Mouse (Mus musculus) liver, embryonic 14.5 days (tissue): Measurements from ENCODE around the gene Rnf152. TPM values are rescaled to one million over a fixed set of nuclear protein-coding genes. Genes with fewer than 3 reads are reported as not detected.

Experiments
- ATAC-seq: fragments of 200-750 bp; cut with Nextera tagmentation; 2 replicates; pipeline ENCODE4 v1.8.0; 2017; ENCODE audit warnings: moderate number of reproducible peaks, mild to moderate bottlenecking, moderate library complexity; ENCODE audit not compliant: insufficient read depth
- DNase-seq, 3 experiments: peaks; one replicate each; pipeline ENCODE4 v3.0.0-alpha.2; 2012 to 2013; ENCODE audit warnings: low read depth in 3 of 3, low spot score in 3 of 3
- H3K27ac ChIP-seq: fragments of 300-500 bp; sonication (generic); 2 replicates; pipeline ENCODE4 v1.5.1; 2014; ENCODE audit warnings: moderate library complexity, mild to moderate bottlenecking, control low read depth, inconsistent platforms
- H3K27me3 ChIP-seq: fragments of 300-500 bp; sonication (generic); 2 replicates; pipeline ENCODE4 v1.6.1; 2014; ENCODE audit warnings: mild to moderate bottlenecking, low read length, moderate library complexity; ENCODE audit not compliant: control insufficient read depth, insufficient read depth
- H3K36me3 ChIP-seq: fragments of 300-500 bp; sonication (generic); replicated peaks from 2 replicates; pipeline ENCODE4 v1.6.1; 2014; ENCODE audit warnings: low read depth; ENCODE audit not compliant: control insufficient read depth, insufficient read depth
- H3K4me1 ChIP-seq, 2 experiments: fragments of 200-500 bp in 1 of 2; fragments of 300-500 bp in 1 of 2; sonication (generic) in 1 of 2; replicated peaks; 2 replicates each; pipeline ENCODE4 v1.6.1; 2012 to 2014; ENCODE audit warnings: antibody characterized with exemption in 1 of 2, inconsistent platforms in 1 of 2, low read length in 1 of 2; ENCODE audit not compliant: control insufficient read depth in 2 of 2, insufficient read depth in 2 of 2
- H3K4me2 ChIP-seq: fragments of 300-500 bp; sonication (generic); 2 replicates; pipeline ENCODE4 v1.6.1; 2014; ENCODE audit warnings: low read depth, mild to moderate bottlenecking, control low read depth, moderate library complexity
- H3K4me3 ChIP-seq, 2 experiments: fragments of 200-500 bp in 1 of 2; fragments of 300-500 bp in 1 of 2; sonication (generic) in 1 of 2; 2 replicates each; pipeline ENCODE4 v1.5.1; 2012 to 2014; ENCODE audit warnings: low read depth in 2 of 2, low read length in 2 of 2, mild to moderate bottlenecking in 2 of 2, control low read depth in 1 of 2, inconsistent platforms in 1 of 2, moderate library complexity in 1 of 2; ENCODE audit not compliant: insufficient read depth in 1 of 2
- H3K9ac ChIP-seq: fragments of 300-500 bp; sonication (generic); replicated peaks from 2 replicates; pipeline ENCODE4 v1.6.1; 2014; ENCODE audit warnings: mild to moderate bottlenecking, control low read depth, moderate library complexity
- H3K9me3 ChIP-seq: fragments of 300-500 bp; sonication (generic); 2 replicates; pipeline ENCODE4 v1.6.1; 2016; ENCODE audit warnings: low read length, mixed read lengths; ENCODE audit not compliant: control insufficient read depth
- CTCF ChIP-seq: IDR thresholded peaks from 2 replicates; pipeline ENCODE4 v1.5.1; 2016; ENCODE audit warnings: antibody characterized with exemption, low read depth, control low read depth
- EP300 ChIP-seq: IDR thresholded peaks from 2 replicates; pipeline ENCODE4 v1.6.1; 2016; ENCODE audit warnings: antibody characterized with exemption, low read depth
- WGBS: fragments of 180-500 bp; shearing (Covaris S2); extraction: QIAGEN DNeasy Blood & Tissue Kit; methylation state at CpG from one replicate; pipeline ENCODE4 v1.1.7; 2014; ENCODE audit not compliant: insufficient replicate concordance; 5-methylcytosine and 5-hydroxymethylcytosine counted together
- polyA plus RNA-seq, 2 experiments: library from polyadenylated mRNA; depleted of rRNA in 1 of 2; stranded (reverse) in 1 of 2; unstranded in 1 of 2; fragments of >200 nt; fragmentation: Nextera tagmentation in 1 of 2; extraction: Ambion mirVana in 1 of 2; gene quantifications; 2 replicates each; pipeline versions ENCODE4 v1.2.1 to v1.2.3; 2012 to 2014

The Rnf152 gene
- polyA plus RNA-seq, 2 experiments: 0.05 to 0.08 TPM

GRCm38 (mm10) chr1:105312601-105312901 is 44.0 kb downstream of the Rnf152 start:
- TF ChIP-seq CTCF (no peak), EP300 (no peak)
- ATAC-seq: no peak
- WGBS: 61% methylated on average over 2 of the region's 2 CpGs

GRCm38 (mm10) chr1:105311899-105312600 is 44.5 kb downstream of the Rnf152 start:
- Histone ChIP-seq H3K4me3 (no peak overlapping the region), H3K4me2 (no peak overlapping the region), H3K9me3 (no peaks in the 10 kb centered on the region), H3K27ac (no peak overlapping the region), H3K36me3 (no peaks in the 10 kb centered on the region), H3K27me3 (no peaks in the 10 kb centered on the region), H3K9ac (no peak overlapping the region), H3K4me1 (no peaks in the 10 kb centered on the region)
- no peak for ATAC-seq
- WGBS: 50% methylated on average over 1 of the region's 1 CpGs
- TF ChIP-seq CTCF (no peak), EP300 (no peak)
- DNase-seq: no peak

More at GRCm38 (mm10) chr1:105312601-105312901, 44.0 kb downstream of the Rnf152 start:
- no peaks in the 10 kb centered on the region for H3K27me3 ChIP-seq
- H3K9ac ChIP-seq: no peak overlapping the region
- DNase-seq: no peak
- no peak overlapping the region for H3K27ac ChIP-seq
- no peak overlapping the region for H3K4me2 ChIP-seq
- no peaks in the 10 kb centered on the region for H3K9me3 ChIP-seq
- H3K36me3 ChIP-seq: no peaks in the 10 kb centered on the region
- no peaks in the 10 kb centered on the region for H3K4me1 ChIP-seq
- H3K4me3 ChIP-seq: no peak overlapping the region

- H3K9ac ChIP-seq: no peak overlapping the region
- H3K4me2 ChIP-seq: no peak overlapping the region
- H3K4me3 ChIP-seq: no peak overlapping the region
- WGBS: 52% methylated on average over 6 of the region's 6 CpGs
- H3K36me3 ChIP-seq: no peaks in the 10 kb centered on the region
- DNase-seq (no peak), ATAC-seq (no peak)
- no peak overlapping the region for H3K27ac ChIP-seq
- no peaks in the 10 kb centered on the region for H3K4me1 ChIP-seq
- no peaks in the 10 kb centered on the region for H3K27me3 ChIP-seq
- H3K9me3 ChIP-seq: no peaks in the 10 kb centered on the region
- TF ChIP-seq EP300: no peak
- TF ChIP-seq CTCF: no peak
Observed at GRCm38 (mm10) chr1:105302164-105302563, 54.3 kb downstream of the Rnf152 start.

- no peak overlapping the region for H3K27ac ChIP-seq
- TF ChIP-seq EP300 (no peak), CTCF (no peak)
- H3K4me1 ChIP-seq: no peaks in the 10 kb centered on the region
- H3K4me2 ChIP-seq: no peak overlapping the region
- H3K9ac ChIP-seq: no peak overlapping the region
- DNase-seq: no peak
- 65% methylated on average over 9 of the region's 9 CpGs for WGBS
- no peaks in the 10 kb centered on the region for H3K9me3 ChIP-seq
- no peaks in the 10 kb centered on the region for H3K36me3 ChIP-seq
- no peak for ATAC-seq
- no peaks in the 10 kb centered on the region for H3K27me3 ChIP-seq
- no peak overlapping the region for H3K4me3 ChIP-seq
Observed at GRCm38 (mm10) chr1:105301764-105302163, 54.7 kb downstream of the Rnf152 start.

GRCm38 (mm10) chr1:105291859-105292258 is 64.7 kb downstream of the Rnf152 start:
- no peak overlapping the region for H3K4me3 ChIP-seq
- no peaks in the 10 kb centered on the region for H3K27me3 ChIP-seq
- ATAC-seq: no peak
- H3K9me3 ChIP-seq: no peaks in the 10 kb centered on the region
- no peaks in the 10 kb centered on the region for H3K36me3 ChIP-seq
- DNase-seq: no peak
- H3K9ac ChIP-seq: no peak overlapping the region
- no peaks in the 10 kb centered on the region for H3K4me1 ChIP-seq
- TF ChIP-seq EP300: no peak
- no peak for TF ChIP-seq CTCF
- WGBS: 44% methylated on average over 2 of the region's 2 CpGs
- H3K27ac ChIP-seq: no peak overlapping the region
- H3K4me2 ChIP-seq: no peak overlapping the region
